Mouse (Mus musculus): ENCODE data around the gene AY074887. TPM values are rescaled to one million over a fixed set of nuclear protein-coding genes. Genes with fewer than 3 reads are reported as not detected.
A peak's percentile ranks its signal among the peaks of the same experiment; 100 is the strongest.

The AY074887 gene
- total and polyA plus RNA-seq, 2 experiments from 2014 or later = 0.98 TPM; not detected in 1

- WGBS = 62% methylated on average over 2 of the region's 2 CpGs
- Histone ChIP-seq H3K9me3 (ENCODE audit: low read length) (no peaks in the 10 kb centered on the region), H3K4me2 (ENCODE audit: low read depth, low read length) (no peak overlapping the region), H3K9ac (replicated peaks; ENCODE audit: low read length) (no peak overlapping the region), H3K27ac (no peak overlapping the region), H3K36me3 (ENCODE audit: insufficient read depth, low read length) (no peaks in the 10 kb centered on the region), H3K4me1 (ENCODE audit: insufficient read depth, low read length) (no peaks in the 10 kb centered on the region), H3K4me3 (ENCODE audit: low read length) (no peak overlapping the region), H3K27me3 (ENCODE audit: insufficient read depth, low read length) (no peaks in the 10 kb centered on the region)
- TF ChIP-seq CTCF (IDR thresholded peaks at IDR 0.05; ENCODE audit: low read depth) = 0 out of 2 replicates have a peak, but pooled peaks have one; percentile 8
- ATAC-seq (no peak), DNase-seq (ENCODE audit: low spot score) (no peak)
Observed at GRCm38 (mm10) chr9:54944467-54944866, 6.3 kb downstream of the AY074887 start.

DNA sequence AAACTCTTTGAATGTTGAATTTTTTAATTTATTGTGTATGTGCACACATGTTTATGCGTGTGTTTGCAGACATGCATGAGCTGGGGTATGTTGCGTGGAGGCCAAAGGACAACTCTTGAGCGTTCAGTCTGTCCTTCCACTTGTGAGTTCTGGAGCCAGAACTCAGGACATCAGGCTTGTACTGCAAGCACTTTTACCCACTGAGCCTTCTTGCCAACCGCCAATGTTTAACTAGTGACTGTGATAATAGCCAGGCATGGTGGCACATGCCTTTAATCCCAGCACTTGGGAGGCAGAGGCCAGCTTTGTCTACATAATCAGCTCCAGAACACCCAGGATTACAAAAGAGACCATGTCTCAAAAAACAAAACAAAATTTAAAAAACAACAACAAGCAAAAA lies 8.7 kb downstream of the AY074887 start:
- no peak overlapping the region for H3K4me2 ChIP-seq (ENCODE audit: low read depth, low read length)
- H3K36me3 ChIP-seq (ENCODE audit: insufficient read depth, low read length) = no peaks in the 10 kb centered on the region
- no peak for TF ChIP-seq CTCF (IDR thresholded peaks at IDR 0.05; ENCODE audit: low read depth)
- H3K4me1 ChIP-seq (ENCODE audit: insufficient read depth, low read length) = no peaks in the 10 kb centered on the region
- H3K9me3 ChIP-seq (ENCODE audit: low read length) = no peaks in the 10 kb centered on the region
- H3K27me3 ChIP-seq (ENCODE audit: insufficient read depth, low read length) = no peaks in the 10 kb centered on the region
- DNase-seq (ENCODE audit: low spot score) = no peak
- H3K9ac ChIP-seq (replicated peaks; ENCODE audit: low read length) = no peak overlapping the region
- no peak for ATAC-seq
- no peak overlapping the region for H3K27ac ChIP-seq
- no peak overlapping the region for H3K4me3 ChIP-seq (ENCODE audit: low read length)
- 91% methylated on average over 4 of the region's 4 CpGs for WGBS

DNA sequence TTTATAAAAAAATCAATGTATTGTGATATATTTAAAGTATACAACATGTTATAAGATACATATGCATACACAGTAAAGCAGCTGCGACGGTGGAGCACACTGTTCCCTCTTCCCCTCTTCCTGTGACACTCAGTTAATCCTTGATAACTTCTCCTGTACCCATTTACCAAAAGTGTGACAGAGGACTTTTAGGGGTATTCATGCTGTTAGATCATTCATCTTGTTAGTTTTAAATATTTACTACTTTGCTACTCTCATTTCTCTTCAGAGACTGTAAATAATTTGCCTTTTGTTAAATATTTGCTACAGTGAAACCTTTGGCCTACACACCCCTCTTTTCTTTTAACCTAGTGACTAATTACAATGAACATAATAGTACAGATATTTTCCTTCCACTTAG lies 18.4 kb downstream of the AY074887 start:
- Histone ChIP-seq H3K4me2 (ENCODE audit: low read depth, low read length) (no peak overlapping the region), H3K36me3 (ENCODE audit: insufficient read depth, low read length) (no peaks in the 10 kb centered on the region), H3K27me3 (ENCODE audit: insufficient read depth, low read length) (no peaks in the 10 kb centered on the region), H3K9ac (replicated peaks; ENCODE audit: low read length) (no peak overlapping the region), H3K9me3 (ENCODE audit: low read length) (no peaks in the 10 kb centered on the region), H3K4me3 (ENCODE audit: low read length) (no peak overlapping the region), H3K4me1 (ENCODE audit: insufficient read depth, low read length) (no peaks in the 10 kb centered on the region), H3K27ac (no peak overlapping the region)
- DNase-seq (ENCODE audit: low spot score) = no peak
- ATAC-seq = no peak
- TF ChIP-seq CTCF (IDR thresholded peaks at IDR 0.05; ENCODE audit: low read depth) = no peak
- 75% methylated on average over 2 of the region's 2 CpGs for WGBS

DNA sequence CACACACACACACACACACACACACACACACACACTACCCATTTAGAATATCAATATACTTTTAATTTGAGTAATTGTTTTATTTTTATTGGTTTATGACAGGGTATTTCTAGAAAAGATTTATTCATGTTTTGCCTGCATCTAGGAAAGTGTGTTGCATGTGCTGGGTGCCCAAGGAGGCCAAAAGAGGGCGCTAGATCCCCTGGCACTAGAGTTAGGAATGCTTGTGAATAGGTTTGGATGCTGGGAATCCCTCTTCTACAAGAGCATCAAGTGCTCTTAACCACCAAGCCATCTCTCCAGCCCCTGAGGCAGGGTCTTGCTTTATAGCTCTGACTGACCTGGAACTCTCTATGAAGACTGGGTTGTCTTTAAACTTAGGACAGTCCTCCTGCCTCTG lies 19.0 kb downstream of the AY074887 start:
- H3K4me3 ChIP-seq (ENCODE audit: low read length) = no peak overlapping the region
- ATAC-seq = no peak
- 9% methylated on average over 1 of the region's 1 CpGs for WGBS
- no peak for TF ChIP-seq CTCF (IDR thresholded peaks at IDR 0.05; ENCODE audit: low read depth)
- H3K4me1 ChIP-seq (ENCODE audit: insufficient read depth, low read length) = no peaks in the 10 kb centered on the region
- no peak for DNase-seq (ENCODE audit: low spot score)
- no peak overlapping the region for H3K27ac ChIP-seq
- H3K27me3 ChIP-seq (ENCODE audit: insufficient read depth, low read length) = no peaks in the 10 kb centered on the region
- no peaks in the 10 kb centered on the region for H3K36me3 ChIP-seq (ENCODE audit: insufficient read depth, low read length)
- H3K9ac ChIP-seq (replicated peaks; ENCODE audit: low read length) = no peak overlapping the region
- no peak overlapping the region for H3K4me2 ChIP-seq (ENCODE audit: low read depth, low read length)
- no peaks in the 10 kb centered on the region for H3K9me3 ChIP-seq (ENCODE audit: low read length)

GRCm38 (mm10) chr9:54930741-54931140 lies 20.1 kb downstream of the AY074887 start:
- no peaks in the 10 kb centered on the region for H3K9me3 ChIP-seq (ENCODE audit: low read length)
- WGBS = 89% methylated on average over 1 of the region's 1 CpGs
- no peaks in the 10 kb centered on the region for H3K36me3 ChIP-seq (ENCODE audit: insufficient read depth, low read length)
- ATAC-seq = no peak
- H3K27me3 ChIP-seq (ENCODE audit: insufficient read depth, low read length) = no peaks in the 10 kb centered on the region
- H3K9ac ChIP-seq (replicated peaks; ENCODE audit: low read length) = no peak overlapping the region
- no peaks in the 10 kb centered on the region for H3K4me1 ChIP-seq (ENCODE audit: insufficient read depth, low read length)
- no peak for DNase-seq (ENCODE audit: low spot score)
- no peak for TF ChIP-seq CTCF (IDR thresholded peaks at IDR 0.05; ENCODE audit: low read depth)
- no peak overlapping the region for H3K27ac ChIP-seq
- H3K4me3 ChIP-seq (ENCODE audit: low read length) = no peak overlapping the region
- H3K4me2 ChIP-seq (ENCODE audit: low read depth, low read length) = no peak overlapping the region

- Histone ChIP-seq H3K36me3 (ENCODE audit: insufficient read depth, low read length) (no peaks in the 10 kb centered on the region), H3K9me3 (ENCODE audit: low read length) (no peaks in the 10 kb centered on the region), H3K9ac (replicated peaks; ENCODE audit: low read length) (no peak overlapping the region), H3K4me3 (ENCODE audit: low read length) (no peak overlapping the region), H3K4me2 (ENCODE audit: low read depth, low read length) (no peak overlapping the region), H3K27ac (no peak overlapping the region), H3K4me1 (ENCODE audit: insufficient read depth, low read length) (no peaks in the 10 kb centered on the region), H3K27me3 (ENCODE audit: insufficient read depth, low read length) (no peaks in the 10 kb centered on the region)
- WGBS = 64% methylated on average over 4 of the region's 4 CpGs
- DNase-seq (ENCODE audit: low spot score) (no peak), ATAC-seq (no peak)
- no peak for TF ChIP-seq CTCF (IDR thresholded peaks at IDR 0.05; ENCODE audit: low read depth)
Observed at GRCm38 (mm10) chr9:54919946-54920345, 30.9 kb downstream of the AY074887 start.

DNA sequence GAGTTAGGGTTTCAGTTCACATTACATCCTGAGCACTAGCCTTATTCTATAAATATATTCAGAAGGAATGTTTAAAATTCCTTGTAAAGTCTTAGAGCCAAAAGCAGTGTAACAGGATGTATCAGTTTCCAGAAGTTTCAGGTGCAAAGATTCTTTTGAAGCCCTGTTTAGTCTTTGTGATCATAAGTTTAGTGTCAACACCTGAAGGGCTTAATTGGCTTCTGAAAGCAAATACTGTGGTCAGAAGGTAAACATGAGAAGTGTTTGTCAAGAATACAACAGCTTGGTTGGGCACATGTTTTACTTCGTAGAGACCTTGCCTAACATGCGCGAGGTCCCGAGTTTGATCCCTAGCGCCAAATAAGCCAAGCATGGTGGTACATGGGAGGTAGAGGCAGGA lies 32.0 kb downstream of the AY074887 start:
- 94% methylated on average over 5 of the region's 5 CpGs for WGBS
- ATAC-seq (no peak), DNase-seq (ENCODE audit: low spot score) (no peak)
- Histone ChIP-seq H3K27ac (no peak overlapping the region), H3K4me1 (ENCODE audit: insufficient read depth, low read length) (no peaks in the 10 kb centered on the region), H3K36me3 (ENCODE audit: insufficient read depth, low read length) (no peaks in the 10 kb centered on the region), H3K9ac (replicated peaks; ENCODE audit: low read length) (no peak overlapping the region), H3K27me3 (ENCODE audit: insufficient read depth, low read length) (no peaks in the 10 kb centered on the region), H3K4me2 (ENCODE audit: low read depth, low read length) (no peak overlapping the region), H3K9me3 (ENCODE audit: low read length) (no peaks in the 10 kb centered on the region), H3K4me3 (ENCODE audit: low read length) (no peak overlapping the region)
- TF ChIP-seq CTCF (IDR thresholded peaks at IDR 0.05; ENCODE audit: low read depth) = no peak
